Mouse (Mus musculus) heart, embryonic 15.5 days (tissue): ENCODE results near the gene Clec12a. TPM values are rescaled to one million over a fixed set of nuclear protein-coding genes. Genes with fewer than 3 reads are reported as not detected.

ENCODE experiments used
- ATAC-seq: fragments of 200-750 bp; cut with Nextera tagmentation; replicated peaks from 2 replicates; pipeline ENCODE4 v1.8.0; 2017; ENCODE audit warnings: low read depth, moderate TSS enrichment; ENCODE audit not compliant: insufficient number of reproducible peaks, insufficient read depth, low FRiP score
- H3K27ac ChIP-seq: fragments of 300-500 bp; sonication (generic); 2 replicates; pipeline ENCODE4 v1.5.1; 2015; ENCODE audit warnings: mild to moderate bottlenecking, inconsistent platforms
- H3K27me3 ChIP-seq: fragments of 300-500 bp; sonication (generic); 2 replicates; pipeline ENCODE4 v1.6.1; 2015; ENCODE audit warnings: inconsistent platforms
- H3K36me3 ChIP-seq: fragments of 300-500 bp; sonication (generic); 2 replicates; pipeline ENCODE4 v1.6.1; 2015; ENCODE audit warnings: mild to moderate bottlenecking, inconsistent platforms
- H3K4me1 ChIP-seq: fragments of 300-500 bp; sonication (generic); replicated peaks from 2 replicates; pipeline ENCODE4 v1.6.1; 2015; ENCODE audit warnings: inconsistent platforms
- H3K4me2 ChIP-seq: fragments of 300-500 bp; sonication (generic); 2 replicates; pipeline ENCODE4 v1.6.1; 2015; ENCODE audit warnings: inconsistent platforms, mild to moderate bottlenecking, moderate library complexity
- H3K4me3 ChIP-seq: fragments of 300-500 bp; sonication (generic); 2 replicates; pipeline ENCODE4 v1.5.1; 2015; ENCODE audit warnings: mild to moderate bottlenecking, inconsistent platforms
- H3K9ac ChIP-seq: fragments of 300-500 bp; sonication (generic); 2 replicates; pipeline ENCODE4 v1.6.1; 2015; ENCODE audit warnings: mild to moderate bottlenecking, inconsistent platforms
- H3K9me3 ChIP-seq: fragments of 300-500 bp; sonication (generic); replicated peaks from 2 replicates; pipeline ENCODE4 v1.6.1; 2016; ENCODE audit warnings: inconsistent platforms
- WGBS: fragments of 180-500 bp; shearing (Covaris S2); methylation state at CpG from one replicate; pipeline ENCODE4 v1.1.7; 2015; ENCODE audit warnings: mixed read lengths; 5-methylcytosine and 5-hydroxymethylcytosine counted together
- polyA plus RNA-seq: library from polyadenylated mRNA; unstranded; fragments of >200 nt; fragmentation: Nextera tagmentation; extraction: Ambion mirVana; gene quantifications from 2 replicates; pipeline ENCODE4 v1.2.1, GENCODE M21; 2015

Gene Clec12a
- polyA plus RNA-seq, 1 experiment from 2014 or later, result 0.60 TPM

- Histone ChIP-seq H3K9me3 (no peaks in the 10 kb centered on the region), H3K9ac (no peak overlapping the region), H3K27ac (no peak overlapping the region), H3K27me3 (no peaks in the 10 kb centered on the region), H3K36me3 (no peaks in the 10 kb centered on the region), H3K4me3 (no peak overlapping the region), H3K4me1 (peaks cover 2% of the 10 kb centered on the region; the same call in 1 of the 2 replicates), H3K4me2 (no peak overlapping the region)
- 74% methylated on average over 4 of the region's 4 CpGs for WGBS
- no peak for ATAC-seq
These were observed 38.0 kb downstream of the Clec12a start for GRCm38 (mm10) chr6:129380454-129380853.

- Histone ChIP-seq H3K4me2 (no peak overlapping the region), H3K4me3 (no peak overlapping the region), H3K27ac (no peak overlapping the region), H3K9me3 (no peaks in the 10 kb centered on the region), H3K27me3 (no peaks in the 10 kb centered on the region), H3K9ac (no peak overlapping the region), H3K36me3 (no peaks in the 10 kb centered on the region), H3K4me1 (peaks cover 2% of the 10 kb centered on the region; the same call in 1 of the 2 replicates)
- no peak for ATAC-seq
- WGBS, result 60% methylated on average over 1 of the region's 1 CpGs
These were observed 39.2 kb downstream of the Clec12a start for GRCm38 (mm10) chr6:129381736-129382135.

- H3K9me3 ChIP-seq, result no peaks in the 10 kb centered on the region
- H3K9ac ChIP-seq, result no peak overlapping the region
- H3K4me2 ChIP-seq, result no peak overlapping the region
- H3K4me1 ChIP-seq, result peaks cover 2% of the 10 kb centered on the region; the same call in 1 of the 2 replicates
- 70% methylated on average over 3 of the region's 3 CpGs for WGBS
- H3K4me3 ChIP-seq, result no peak overlapping the region
- ATAC-seq, result no peak
- H3K36me3 ChIP-seq, result no peaks in the 10 kb centered on the region
- H3K27ac ChIP-seq, result no peak overlapping the region
- H3K27me3 ChIP-seq, result no peaks in the 10 kb centered on the region
These were observed 41.0 kb downstream of the Clec12a start for GRCm38 (mm10) chr6:129383466-129383865.

- no peak overlapping the region for H3K4me2 ChIP-seq
- H3K9ac ChIP-seq, result no peak overlapping the region
- no peak for ATAC-seq
- H3K4me3 ChIP-seq, result no peak overlapping the region
- no peaks in the 10 kb centered on the region for H3K36me3 ChIP-seq
- H3K27me3 ChIP-seq, result no peaks in the 10 kb centered on the region
- 58% methylated on average over 4 of the region's 4 CpGs for WGBS
- H3K27ac ChIP-seq, result no peak overlapping the region
- no peaks in the 10 kb centered on the region for H3K9me3 ChIP-seq
- peaks cover 2% of the 10 kb centered on the region; the same call in 1 of the 2 replicates for H3K4me1 ChIP-seq
These were observed 42.5 kb downstream of the Clec12a start for GRCm38 (mm10) chr6:129385000-129385399.

- Histone ChIP-seq H3K4me3 (no peak within 1 kb of the TSS), H3K9me3 (no peaks in the 10 kb centered on the region), H3K27me3 (no peaks in the 10 kb centered on the region), H3K4me2 (no peak within 1 kb of the TSS), H3K36me3 (no peaks in the 10 kb centered on the region), H3K9ac (no peak within 1 kb of the TSS), H3K4me1 (peaks cover 2% of the 10 kb centered on the region; the same call in 1 of the 2 replicates), H3K27ac (no peak within 1 kb of the TSS)
- WGBS, result 66% methylated on average over 2 of the region's 2 CpGs
- ATAC-seq, result no peak
These were observed 43.3 kb downstream of the Clec12a start, which contains the start of gene Clec12b for GRCm38 (mm10) chr6:129385774-129386173. TSS of gene Clec12b (minus strand) at chr6:129385874.

GRCm38 (mm10) chr6:129393087-129393720 is 50.7 kb downstream of the Clec12a start:
- Histone ChIP-seq H3K4me3 (no peak overlapping the region), H3K9ac (no peak overlapping the region), H3K36me3 (no peaks in the 10 kb centered on the region), H3K27me3 (no peaks in the 10 kb centered on the region), H3K27ac (no peak overlapping the region), H3K4me1 (no peaks in the 10 kb centered on the region), H3K4me2 (no peak overlapping the region), H3K9me3 (no peaks in the 10 kb centered on the region)
- no peak for ATAC-seq
- WGBS, result 20% methylated on average over 2 of the region's 2 CpGs

- whole genome bisulfite sequencing, result 67% methylated on average over 6 of the region's 6 CpGs
- no peak overlapping the region for H3K9ac ChIP-seq
- H3K4me2 ChIP-seq, result no peak overlapping the region
- H3K36me3 ChIP-seq, result no peaks in the 10 kb centered on the region
- no peaks in the 10 kb centered on the region for H3K4me1 ChIP-seq
- no peaks in the 10 kb centered on the region for H3K9me3 ChIP-seq
- no peak for ATAC-seq
- H3K27ac ChIP-seq, result no peak overlapping the region
- H3K4me3 ChIP-seq, result no peak overlapping the region
- no peaks in the 10 kb centered on the region for H3K27me3 ChIP-seq
These were observed 51.2 kb downstream of the Clec12a start for GRCm38 (mm10) chr6:129393732-129394131.

GRCm38 (mm10) chr6:129396997-129397396 is 54.5 kb downstream of the Clec12a start, which contains the start of gene Clec1b:
TSS of gene Clec1b (plus strand) at chr6:129397297.
- Histone ChIP-seq H3K27me3 (no peaks in the 10 kb centered on the region), H3K4me2 (no peak within 1 kb of the TSS), H3K36me3 (no peaks in the 10 kb centered on the region), H3K4me1 (peaks cover 5% of the 10 kb centered on the region; the same call in 1 of the 2 replicates), H3K9ac (no peak within 1 kb of the TSS), H3K27ac (no peak within 1 kb of the TSS), H3K9me3 (no peaks in the 10 kb centered on the region), H3K4me3 (no peak within 1 kb of the TSS)
- WGBS, result 65% methylated on average over 8 of the region's 8 CpGs
- ATAC-seq, result no peak

- 34% methylated on average over 6 of the region's 6 CpGs for WGBS
- peak overlapping the region; percentile 26; the same call in 1 of the 2 replicates for H3K27ac ChIP-seq
- 0 out of 2 replicates have a peak, but pooled peaks have one; percentile 62 for ATAC-seq
These were observed 57.5 kb downstream of the Clec12a start for GRCm38 (mm10) chr6:129399945-129400344.

GRCm38 (mm10) chr6:129402404-129402803 is 59.9 kb downstream of the Clec12a start:
- Histone ChIP-seq H3K4me3 (no peak overlapping the region), H3K4me2 (no peak overlapping the region), H3K36me3 (no peaks in the 10 kb centered on the region), H3K4me1 (peaks cover 5% of the 10 kb centered on the region; the same call in 1 of the 2 replicates), H3K27ac (no peak overlapping the region), H3K27me3 (no peaks in the 10 kb centered on the region), H3K9me3 (no peaks in the 10 kb centered on the region), H3K9ac (no peak overlapping the region)
- WGBS, result 80% methylated on average over 2 of the region's 2 CpGs
- ATAC-seq, result no peak

More at GRCm38 (mm10) chr6:129399945-129400344, 57.5 kb downstream of the Clec12a start:
- peaks cover 5% of the 10 kb centered on the region; the same call in 1 of the 2 replicates for H3K4me1 ChIP-seq
- 0 out of 2 replicates have a peak overlapping the region, but pooled peaks have one; percentile 18 for H3K4me2 ChIP-seq
- no peaks in the 10 kb centered on the region for H3K36me3 ChIP-seq
- H3K9me3 ChIP-seq, result no peaks in the 10 kb centered on the region
- H3K27me3 ChIP-seq, result no peaks in the 10 kb centered on the region
- no peak overlapping the region for H3K4me3 ChIP-seq
- no peak overlapping the region for H3K9ac ChIP-seq

GRCm38 (mm10) chr6:129403391-129403790 is 60.9 kb downstream of the Clec12a start:
- no peak overlapping the region for H3K4me2 ChIP-seq
- no peak overlapping the region for H3K9ac ChIP-seq
- H3K27ac ChIP-seq, result no peak overlapping the region
- ATAC-seq, result no peak
- no peak overlapping the region for H3K4me3 ChIP-seq
- no peaks in the 10 kb centered on the region for H3K27me3 ChIP-seq
- H3K9me3 ChIP-seq, result no peaks in the 10 kb centered on the region
- WGBS, result 74% methylated on average over 6 of the region's 6 CpGs
- H3K4me1 ChIP-seq, result peaks cover 5% of the 10 kb centered on the region; the same call in 1 of the 2 replicates
- no peaks in the 10 kb centered on the region for H3K36me3 ChIP-seq

- Histone ChIP-seq H3K27me3 (no peaks in the 10 kb centered on the region), H3K4me1 (no peaks in the 10 kb centered on the region), H3K9ac (no peak overlapping the region), H3K9me3 (no peaks in the 10 kb centered on the region), H3K4me2 (no peak overlapping the region), H3K27ac (peak overlapping the region; percentile 37; the same call in 1 of the 2 replicates), H3K36me3 (no peaks in the 10 kb centered on the region), H3K4me3 (no peak overlapping the region)
- ATAC-seq, result no peak
These were observed 63.5 kb downstream of the Clec12a start for GRCm38 (mm10) chr6:129405999-129406398.
